Mouse (Mus musculus): ENCODE measurements around the gene Sec11a.

DNA sequence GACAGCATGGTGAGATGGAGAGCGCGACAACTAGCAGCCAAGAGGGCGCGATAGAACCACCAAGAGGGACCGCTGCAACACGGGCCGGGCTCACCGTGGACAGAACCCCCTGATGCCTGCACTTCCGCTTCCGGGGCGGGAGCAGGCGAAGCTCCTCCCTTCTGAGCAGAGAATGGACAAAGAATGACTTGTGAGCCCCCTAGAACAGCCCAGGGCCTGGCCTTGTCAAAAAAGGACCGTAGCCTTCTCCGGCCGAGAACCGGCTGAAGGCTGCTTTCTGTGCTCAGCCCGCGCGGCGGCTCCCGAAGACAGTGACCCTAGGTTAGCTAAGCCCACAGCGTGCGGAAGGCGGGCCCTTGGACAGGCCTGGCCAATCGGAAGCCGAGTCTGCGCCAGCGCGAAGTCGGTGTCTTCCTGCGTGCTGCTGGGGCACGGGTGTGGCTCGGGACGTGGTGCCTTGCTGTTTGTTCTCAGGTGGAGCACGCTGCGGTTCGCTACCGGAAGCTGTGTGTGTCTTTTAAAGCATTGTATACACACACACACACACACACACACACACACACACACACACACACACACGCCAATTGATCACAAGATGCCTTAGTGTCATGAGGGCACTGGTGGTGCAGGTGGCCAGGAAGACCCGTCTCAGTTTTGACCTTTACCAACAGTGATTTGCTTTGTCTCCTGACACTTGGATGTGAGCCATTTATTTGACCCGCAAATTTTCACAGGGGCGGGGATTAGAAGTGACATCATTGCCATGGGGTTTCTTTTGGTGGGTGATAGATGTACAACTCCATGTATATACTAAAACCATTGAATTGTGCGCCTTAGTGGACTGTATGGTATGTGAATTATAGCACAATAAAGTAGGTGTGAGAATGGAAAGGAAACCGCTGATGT, at the start of gene Sec11a:
- TF ChIP-seq CTCF (IDR thresholded peaks at IDR 0.05; ENCODE audit: borderline replicate concordance, control insufficient read depth, extremely low read depth, insufficient read depth, low read length, poor library complexity) (0 out of 2 replicates have a peak, but pooled peaks have one; percentile 16), POLR2A (IDR thresholded peaks at IDR 0.05; ENCODE audit: control insufficient read depth, extremely low read depth, insufficient read depth, low read length, poor library complexity) (peak; percentile 69)

Measured in thymus, adult 2 months (tissue).